Mouse (Mus musculus): ENCODE measurements around the gene Ubr4. TPM values are rescaled to one million over a fixed set of nuclear protein-coding genes. Genes with fewer than 3 reads are reported as not detected.

The Ubr4 gene
- total and polyA plus RNA-seq, 2 experiments from 2014 or later, result 41.0 to 80.6 TPM

- no peak for DNase-seq (ENCODE audit: low spot score)
- Histone ChIP-seq H3K4me2 (ENCODE audit: low read depth, low read length) (no peak overlapping the region), H3K9me3 (replicated peaks; ENCODE audit: control insufficient read depth, low read length) (no peaks in the 10 kb centered on the region), H3K27ac (ENCODE audit: low read depth) (no peak overlapping the region), H3K4me1 (ENCODE audit: control insufficient read depth, insufficient read depth) (no peaks in the 10 kb centered on the region), H3K4me3 (ENCODE audit: low read depth, low read length) (no peak overlapping the region), H3K36me3 (replicated peaks; ENCODE audit: control insufficient read depth, insufficient read depth, low read length) (no peaks in the 10 kb centered on the region), H3K9ac (replicated peaks; ENCODE audit: low read depth, low read length) (no peak overlapping the region), H3K27me3 (ENCODE audit: control insufficient read depth, insufficient read depth, low read length) (no peaks in the 10 kb centered on the region)
- TF ChIP-seq CTCF (IDR thresholded peaks at IDR 0.05; ENCODE audit: low read depth), result no peak
- no peak for TF ChIP-seq EP300 (IDR thresholded peaks at IDR 0.05; ENCODE audit: low read depth)
- 90% methylated on average over 10 of the region's 10 CpGs for WGBS
- no peak for ATAC-seq (ENCODE audit: insufficient read depth, low read depth)
Measured at GRCm38 (mm10) chr4:139532081-139532480, 179.7 kb downstream of the Ubr4 start.

GRCm38 (mm10) chr4:139535127-139535695 is 182.8 kb downstream of the Ubr4 start:
- H3K27ac ChIP-seq (ENCODE audit: low read depth), result peak overlapping the region; percentile 31
- TF ChIP-seq CTCF (IDR thresholded peaks at IDR 0.05; ENCODE audit: low read depth), result no peak
- no peak for TF ChIP-seq EP300 (IDR thresholded peaks at IDR 0.05; ENCODE audit: low read depth)
- H3K4me2 ChIP-seq (ENCODE audit: low read depth, low read length), result no peak overlapping the region
- H3K4me3 ChIP-seq (ENCODE audit: low read depth, low read length), result no peak overlapping the region
- no peak overlapping the region for H3K9ac ChIP-seq (replicated peaks; ENCODE audit: low read depth, low read length)
- no peaks in the 10 kb centered on the region for H3K9me3 ChIP-seq (replicated peaks; ENCODE audit: control insufficient read depth, low read length)
- H3K4me1 ChIP-seq (ENCODE audit: control insufficient read depth, insufficient read depth), result no peaks in the 10 kb centered on the region
- H3K36me3 ChIP-seq (replicated peaks; ENCODE audit: control insufficient read depth, insufficient read depth, low read length), result no peaks in the 10 kb centered on the region
- H3K27me3 ChIP-seq (ENCODE audit: control insufficient read depth, insufficient read depth, low read length), result no peaks in the 10 kb centered on the region
- ATAC-seq (ENCODE audit: insufficient read depth, low read depth) (peak; percentile 79), DNase-seq (ENCODE audit: low spot score) (peak; percentile 50)
- WGBS, result 44% methylated on average over 12 of the region's 12 CpGs

GRCm38 (mm10) chr4:139535719-139536118 is 183.3 kb downstream of the Ubr4 start:
- WGBS, result 54% methylated on average over 7 of the region's 7 CpGs
- peak; percentile 16; the same call in 1 of the 2 replicates for ATAC-seq (ENCODE audit: insufficient read depth, low read depth)
- no peak for DNase-seq (ENCODE audit: low spot score)
- H3K4me2 ChIP-seq (ENCODE audit: low read depth, low read length), result no peak overlapping the region
- no peaks in the 10 kb centered on the region for H3K27me3 ChIP-seq (ENCODE audit: control insufficient read depth, insufficient read depth, low read length)
- no peaks in the 10 kb centered on the region for H3K9me3 ChIP-seq (replicated peaks; ENCODE audit: control insufficient read depth, low read length)
- peak overlapping the region; percentile 31 for H3K27ac ChIP-seq (ENCODE audit: low read depth)
- H3K4me1 ChIP-seq (ENCODE audit: control insufficient read depth, insufficient read depth), result no peaks in the 10 kb centered on the region
- TF ChIP-seq EP300 (IDR thresholded peaks at IDR 0.05; ENCODE audit: low read depth), result no peak
- no peak for TF ChIP-seq CTCF (IDR thresholded peaks at IDR 0.05; ENCODE audit: low read depth)
- no peaks in the 10 kb centered on the region for H3K36me3 ChIP-seq (replicated peaks; ENCODE audit: control insufficient read depth, insufficient read depth, low read length)
- no peak overlapping the region for H3K9ac ChIP-seq (replicated peaks; ENCODE audit: low read depth, low read length)
- no peak overlapping the region for H3K4me3 ChIP-seq (ENCODE audit: low read depth, low read length)

DNA sequence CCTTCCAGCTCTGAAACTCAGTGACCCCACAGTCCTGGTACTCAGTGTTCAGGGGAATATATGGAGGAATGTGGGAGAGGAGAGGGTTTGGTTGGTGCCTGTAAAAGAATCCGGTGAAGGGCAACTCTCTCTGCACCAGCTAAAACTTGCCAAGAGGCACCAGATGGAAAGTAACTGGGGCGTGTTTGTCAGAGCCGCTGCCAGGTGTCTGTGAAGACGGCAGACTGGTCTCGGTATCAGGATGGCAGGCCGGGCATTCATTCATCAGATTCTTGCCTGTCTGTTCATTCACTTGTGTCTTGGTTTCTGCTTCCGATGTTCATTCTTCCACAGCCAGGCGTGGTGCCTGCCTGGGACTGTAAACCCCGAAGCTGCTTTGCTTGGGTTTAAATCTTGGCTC is 184.3 kb downstream of the Ubr4 start:
- no peak for ATAC-seq (ENCODE audit: insufficient read depth, low read depth)
- DNase-seq (ENCODE audit: low spot score), result no peak
- Histone ChIP-seq H3K4me1 (ENCODE audit: control insufficient read depth, insufficient read depth) (no peaks in the 10 kb centered on the region), H3K4me3 (ENCODE audit: low read depth, low read length) (no peak overlapping the region), H3K9ac (replicated peaks; ENCODE audit: low read depth, low read length) (no peak overlapping the region), H3K27me3 (ENCODE audit: control insufficient read depth, insufficient read depth, low read length) (no peaks in the 10 kb centered on the region), H3K36me3 (replicated peaks; ENCODE audit: control insufficient read depth, insufficient read depth, low read length) (no peaks in the 10 kb centered on the region), H3K9me3 (replicated peaks; ENCODE audit: control insufficient read depth, low read length) (no peaks in the 10 kb centered on the region), H3K4me2 (ENCODE audit: low read depth, low read length) (no peak overlapping the region), H3K27ac (ENCODE audit: low read depth) (no peak overlapping the region)
- TF ChIP-seq CTCF (IDR thresholded peaks at IDR 0.05; ENCODE audit: low read depth), result no peak
- TF ChIP-seq EP300 (IDR thresholded peaks at IDR 0.05; ENCODE audit: low read depth), result no peak
- WGBS, result 87% methylated on average over 9 of the region's 9 CpGs

Small RNA genes within 50 kb of the gene (microRNA-seq; reads per million reads assigned to microRNA genes)
- not detected for gene Gm24245
- gene Gm25732, result not detected

Other genes with a start within 250 kb of the Ubr4 start
- 29.2 and 33.2 TPM in 2 replicates for gene Minos1, start 221.5 kb upstream of the Ubr4 start, total RNA-seq (2014; rRNA removed; ENCODE audit: low replicate concordance)
- 1,270 and 1,334 TPM in 2 replicates for gene Minos1, start 221.5 kb upstream of the Ubr4 start, polyA plus RNA-seq (2015; fragmentation: Nextera tagmentation; extraction: Ambion mirVana)
- 131 and 177 TPM in 2 replicates for gene Capzb, start 159.7 kb upstream of the Ubr4 start, total RNA-seq (2014; rRNA removed; ENCODE audit: low replicate concordance)
- 355 and 363 TPM in 2 replicates for gene Capzb, start 159.7 kb upstream of the Ubr4 start, polyA plus RNA-seq (2015; fragmentation: Nextera tagmentation; extraction: Ambion mirVana)
- 6.8 and 20.6 TPM in 2 replicates for gene Pqlc2, start 41.9 kb upstream of the Ubr4 start, total RNA-seq (2014; rRNA removed; ENCODE audit: low replicate concordance)
- 7.7 and 8.3 TPM in 2 replicates for gene Pqlc2, start 41.9 kb upstream of the Ubr4 start, polyA plus RNA-seq (2015; fragmentation: Nextera tagmentation; extraction: Ambion mirVana)
- 62.5 and 67.1 TPM in 2 replicates for gene Akr7a5, start 41.9 kb upstream of the Ubr4 start, total RNA-seq (2014; rRNA removed; ENCODE audit: low replicate concordance)
- 65.3 and 66.4 TPM in 2 replicates for gene Akr7a5, start 41.9 kb upstream of the Ubr4 start, polyA plus RNA-seq (2015; fragmentation: Nextera tagmentation; extraction: Ambion mirVana)
- 31.3 and 43.4 TPM in 2 replicates for gene Mrto4, start within 50 bp of the Ubr4 start, total RNA-seq (2014; rRNA removed; ENCODE audit: low replicate concordance)
- 41.5 and 45.1 TPM in 2 replicates for gene Mrto4, start within 50 bp of the Ubr4 start, polyA plus RNA-seq (2015; fragmentation: Nextera tagmentation; extraction: Ambion mirVana)
- 41.5 and 48.4 TPM in 2 replicates for gene Emc1, start within 50 bp of the Ubr4 start, total RNA-seq (2014; rRNA removed; ENCODE audit: low replicate concordance)
- gene Emc1, start within 50 bp of the Ubr4 start, polyA plus RNA-seq (2015; fragmentation: Nextera tagmentation; extraction: Ambion mirVana), result 24.0 and 25.3 TPM in 2 replicates
- 6.4 and 7.7 TPM in 2 replicates for gene Iffo2, start 177.9 kb downstream of the Ubr4 start, total RNA-seq (2014; rRNA removed; ENCODE audit: low replicate concordance)
- 2.4 and 2.9 TPM in 2 replicates for gene Iffo2, start 177.9 kb downstream of the Ubr4 start, polyA plus RNA-seq (2015; fragmentation: Nextera tagmentation; extraction: Ambion mirVana)